Mouse (Mus musculus) spleen, postnatal 0 days (tissue): Measurements from ENCODE around the gene Csgalnact2. TPM values are rescaled to one million over a fixed set of nuclear protein-coding genes. Genes with fewer than 3 reads are reported as not detected.

ENCODE experiments used
- polyA plus RNA-seq: library from polyadenylated mRNA; unstranded; fragments of >200 nt; fragmentation: Nextera tagmentation; extraction: Ambion mirVana; gene quantifications from 2 replicates; pipeline ENCODE4 v1.2.1, GENCODE M21; 2015

Csgalnact2 gene
- polyA plus RNA-seq = 14.7 and 18.4 TPM in 2 replicates

DNA sequence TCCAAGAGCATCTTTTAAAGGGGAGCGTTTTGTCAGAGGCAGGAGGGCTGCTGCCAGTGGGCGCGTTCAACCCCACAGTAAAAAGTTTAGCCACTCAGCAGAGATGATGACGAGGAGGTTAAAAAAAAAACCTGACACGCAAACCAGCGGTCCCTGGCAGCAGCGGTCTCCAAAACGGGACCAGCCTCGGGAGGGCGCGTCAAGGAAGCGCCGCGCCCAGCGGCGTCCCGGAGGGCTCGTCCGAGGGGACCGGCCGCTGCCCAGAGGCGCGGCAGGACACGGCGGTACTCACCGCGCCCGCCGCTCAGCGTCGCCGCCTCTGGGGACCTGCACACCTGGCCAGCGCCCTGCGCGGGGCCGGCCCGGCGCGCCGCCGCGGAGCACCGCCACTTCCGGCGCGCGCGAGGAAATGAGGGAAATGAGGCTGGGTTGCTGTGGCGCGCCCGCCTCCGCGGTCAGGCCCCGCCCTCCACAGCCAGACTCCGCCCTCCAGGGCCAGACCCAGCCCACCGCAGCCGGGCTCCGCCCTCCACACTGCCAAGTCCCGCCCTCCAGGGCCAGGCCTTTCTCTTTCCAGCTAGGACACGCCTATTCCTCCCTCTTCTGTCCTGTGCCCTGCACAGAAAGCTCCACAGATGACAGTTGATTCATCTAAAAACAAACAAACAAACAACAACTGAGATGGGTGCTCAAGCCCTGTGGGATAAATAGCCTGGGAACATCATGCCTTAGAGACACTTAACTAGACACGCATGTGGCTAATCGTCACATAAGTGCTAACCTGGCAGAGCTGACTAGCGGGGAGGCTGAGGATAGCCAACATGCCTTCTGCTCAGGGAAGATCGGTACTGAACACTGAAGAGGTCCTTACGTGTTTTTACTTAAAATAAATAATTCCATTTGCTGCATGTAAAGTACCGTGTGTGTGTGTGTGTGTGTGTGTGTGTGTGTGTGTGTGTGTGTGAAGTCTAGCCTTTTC is at the start of gene Csgalnact2:
Gene Csgalnact2, minus strand, starts transcription at position 410 of the 979 bp plus-strand sequence.

Other genes with a start within 250 kb of the Csgalnact2 start
- 451 and 455 TPM in 2 replicates for gene Hnrnpf, start 238.8 kb downstream of the Csgalnact2 start, polyA plus RNA-seq
- 1.3 and 1.4 TPM in 2 replicates for gene Fxyd4, start 201.4 kb downstream of the Csgalnact2 start, polyA plus RNA-seq
- gene Rasgef1a, start 127.7 kb downstream of the Csgalnact2 start, polyA plus RNA-seq = 0.83 and 1.8 TPM in 2 replicates
- 0.05 and 0.11 TPM in 2 replicates for gene Ret, start 58.6 kb upstream of the Csgalnact2 start, polyA plus RNA-seq